Mouse (Mus musculus): ENCODE results near the gene Sept9. TPM values are rescaled to one million over a fixed set of nuclear protein-coding genes. Genes with fewer than 3 reads are reported as not detected.

The Sept9 gene
- polyA plus RNA-seq, 1 experiment: 12.2 TPM

- Histone ChIP-seq H3K4me1 (ENCODE audit: control insufficient read depth, insufficient read depth, low read length) (peaks cover 15% of the 10 kb centered on the region), H3K4me3 (ENCODE audit: control insufficient read depth, low read depth, low read length) (no peak overlapping the region), H3K27me3 (ENCODE audit: control insufficient read depth, insufficient read depth, low read length) (no peaks in the 10 kb centered on the region), H3K27ac (ENCODE audit: control insufficient read depth, insufficient read depth, low read depth, low read length) (no peak overlapping the region), H3K36me3 (ENCODE audit: control insufficient read depth, insufficient read depth, low read length) (no peaks in the 10 kb centered on the region)
- TF ChIP-seq POLR2A (IDR thresholded peaks at IDR 0.05; ENCODE audit: control insufficient read depth, low read depth, low read length): no peak
- TF ChIP-seq CTCF (IDR thresholded peaks at IDR 0.05; ENCODE audit: control insufficient read depth, insufficient read depth, insufficient replicate concordance, low read depth, low read length): no peak
These were observed 50.8 kb downstream of the Sept9 start for GRCm38 (mm10) chr11:117249985-117250928.

DNA sequence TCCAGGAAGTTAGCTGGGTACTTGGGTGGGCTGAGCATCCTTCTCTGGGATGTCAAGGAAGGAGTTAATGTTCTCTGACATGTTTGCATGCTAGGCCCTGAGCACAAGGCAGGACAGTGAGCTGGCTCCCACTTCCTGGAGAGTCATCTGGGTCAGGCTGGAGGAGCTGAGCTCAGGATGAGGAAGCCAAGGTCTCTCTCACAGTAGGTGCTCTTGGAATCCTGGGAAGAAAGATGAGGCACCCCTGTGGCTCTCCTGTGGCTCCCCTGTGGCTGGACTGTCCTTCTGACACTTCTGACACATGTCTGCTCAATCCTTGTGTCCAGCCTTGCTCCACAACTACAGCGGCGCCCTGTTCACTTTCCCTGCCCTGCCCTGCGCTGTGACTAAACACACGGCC is 52.3 kb downstream of the Sept9 start:
- Histone ChIP-seq H3K27me3 (ENCODE audit: control insufficient read depth, insufficient read depth, low read length) (no peaks in the 10 kb centered on the region), H3K36me3 (ENCODE audit: control insufficient read depth, insufficient read depth, low read length) (no peaks in the 10 kb centered on the region), H3K4me3 (ENCODE audit: control insufficient read depth, low read depth, low read length) (no peak overlapping the region), H3K27ac (ENCODE audit: control insufficient read depth, insufficient read depth, low read depth, low read length) (no peak overlapping the region), H3K4me1 (ENCODE audit: control insufficient read depth, insufficient read depth, low read length) (peaks cover 15% of the 10 kb centered on the region)
- TF ChIP-seq POLR2A (IDR thresholded peaks at IDR 0.05; ENCODE audit: control insufficient read depth, low read depth, low read length): no peak
- TF ChIP-seq CTCF (IDR thresholded peaks at IDR 0.05; ENCODE audit: control insufficient read depth, insufficient read depth, insufficient replicate concordance, low read depth, low read length): no peak

DNA sequence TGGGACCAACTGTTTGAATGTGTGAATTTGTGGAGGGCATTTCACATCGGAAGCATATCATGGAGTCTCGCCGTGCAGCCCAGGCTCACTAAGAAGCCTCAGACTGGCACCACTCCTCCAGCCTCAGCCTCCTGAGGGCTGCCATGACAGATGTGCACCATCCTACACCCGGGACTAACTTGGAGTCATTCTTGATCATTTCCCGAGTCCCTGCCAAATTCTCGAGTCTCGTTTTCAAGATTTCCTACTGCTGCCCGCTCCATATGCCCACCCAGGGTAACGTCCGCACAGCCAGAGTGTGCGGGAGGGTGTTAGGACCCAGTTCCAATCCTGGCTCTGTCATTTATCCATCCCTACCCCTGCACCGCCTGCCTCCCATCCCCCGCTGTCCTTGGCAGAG is 53.4 kb downstream of the Sept9 start:
- Histone ChIP-seq H3K27me3 (ENCODE audit: control insufficient read depth, insufficient read depth, low read length) (no peaks in the 10 kb centered on the region), H3K27ac (ENCODE audit: control insufficient read depth, insufficient read depth, low read depth, low read length) (no peak overlapping the region), H3K4me1 (ENCODE audit: control insufficient read depth, insufficient read depth, low read length) (peaks cover 15% of the 10 kb centered on the region)

DNA sequence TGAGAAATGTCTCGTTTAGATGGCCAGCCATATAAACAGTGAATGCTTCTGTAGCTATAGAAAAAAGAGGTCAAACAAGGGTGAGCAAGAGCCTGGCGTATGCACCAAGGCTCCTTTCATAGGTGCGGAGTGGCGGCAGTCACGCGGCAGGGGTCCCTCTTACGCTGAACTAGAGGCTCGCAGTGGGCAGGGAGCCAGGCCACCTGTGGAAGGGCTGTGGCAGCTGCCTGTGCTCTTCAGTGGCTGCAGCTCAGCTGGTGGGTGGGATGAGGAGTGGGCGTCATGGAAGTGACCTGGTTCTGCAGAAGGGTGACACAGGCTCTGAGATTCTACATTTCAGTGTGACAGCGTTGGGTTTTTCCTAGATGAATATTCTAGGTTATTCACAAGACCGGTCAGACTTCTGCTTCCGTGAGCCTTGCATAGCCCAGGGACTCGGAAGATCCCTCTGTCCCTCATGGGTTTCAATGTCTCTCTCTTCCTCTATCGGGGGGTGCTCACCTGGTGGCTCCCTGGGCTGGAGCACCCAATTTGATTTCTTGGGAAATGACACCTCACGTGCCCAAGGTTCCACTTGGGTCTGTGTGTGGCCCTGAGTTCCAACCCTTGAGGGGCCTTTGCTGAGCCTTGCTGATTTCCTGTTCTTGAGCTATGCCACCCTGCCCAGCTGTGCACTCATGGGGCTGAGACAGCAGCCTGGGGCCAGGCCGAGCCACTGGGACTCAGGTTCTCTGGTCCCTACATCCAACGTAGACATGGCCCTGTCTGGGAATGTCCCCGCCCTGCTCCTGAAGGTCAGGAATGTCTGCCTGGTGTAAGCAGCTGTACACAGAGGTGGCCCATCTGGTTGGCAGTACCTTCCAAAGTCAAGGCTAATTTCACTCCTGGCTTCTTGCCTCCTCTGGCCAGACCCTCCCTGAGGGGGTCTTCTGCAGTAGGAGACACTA is 55.0 kb downstream of the Sept9 start:
- no peak for TF ChIP-seq POLR2A (IDR thresholded peaks at IDR 0.05; ENCODE audit: control insufficient read depth, low read depth, low read length)
- no peak for TF ChIP-seq CTCF (IDR thresholded peaks at IDR 0.05; ENCODE audit: control insufficient read depth, insufficient read depth, insufficient replicate concordance, low read depth, low read length)
- H3K36me3 ChIP-seq (ENCODE audit: control insufficient read depth, insufficient read depth, low read length): no peaks in the 10 kb centered on the region
- H3K4me3 ChIP-seq (ENCODE audit: control insufficient read depth, low read depth, low read length): no peak overlapping the region
- H3K4me1 ChIP-seq (ENCODE audit: control insufficient read depth, insufficient read depth, low read length): peaks cover 7% of the 10 kb centered on the region
- no peaks in the 10 kb centered on the region for H3K27me3 ChIP-seq (ENCODE audit: control insufficient read depth, insufficient read depth, low read length)
- H3K27ac ChIP-seq (ENCODE audit: control insufficient read depth, insufficient read depth, low read depth, low read length): no peak overlapping the region

More for the DNA sequence above, 53.4 kb downstream of the Sept9 start:
- TF ChIP-seq CTCF (IDR thresholded peaks at IDR 0.05; ENCODE audit: control insufficient read depth, insufficient read depth, insufficient replicate concordance, low read depth, low read length) (no peak), POLR2A (IDR thresholded peaks at IDR 0.05; ENCODE audit: control insufficient read depth, low read depth, low read length) (no peak)
- no peaks in the 10 kb centered on the region for H3K36me3 ChIP-seq (ENCODE audit: control insufficient read depth, insufficient read depth, low read length)
- no peak overlapping the region for H3K4me3 ChIP-seq (ENCODE audit: control insufficient read depth, low read depth, low read length)

- Histone ChIP-seq H3K27ac (ENCODE audit: control insufficient read depth, insufficient read depth, low read depth, low read length) (no peak overlapping the region), H3K4me1 (ENCODE audit: control insufficient read depth, insufficient read depth, low read length) (peaks cover 6% of the 10 kb centered on the region)
These were observed 55.6 kb downstream of the Sept9 start for GRCm38 (mm10) chr11:117255108-117255489.

DNA sequence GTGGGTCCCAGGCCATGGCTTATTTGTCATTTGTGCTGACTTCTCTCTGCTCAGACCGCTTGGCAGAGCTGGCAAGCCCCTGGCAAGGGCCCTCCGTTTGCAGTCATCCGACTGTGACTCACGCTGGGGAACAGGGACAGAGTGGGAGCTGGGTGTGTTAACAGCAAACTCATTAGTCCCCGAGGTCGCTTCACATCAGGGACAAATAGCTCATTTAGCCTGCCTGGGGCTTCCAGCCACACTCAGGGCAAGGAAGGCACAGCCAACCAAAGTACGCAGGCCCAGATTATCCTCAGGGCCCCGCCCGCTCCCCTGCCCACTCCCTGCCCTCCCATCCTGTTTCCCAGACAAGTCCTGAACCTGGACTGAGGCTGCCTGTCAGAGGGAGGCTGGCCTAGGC is 56.6 kb downstream of the Sept9 start:
- H3K36me3 ChIP-seq (ENCODE audit: control insufficient read depth, insufficient read depth, low read length): no peaks in the 10 kb centered on the region
- peaks cover 2% of the 10 kb centered on the region; the same call in 1 of the 2 replicates for H3K4me1 ChIP-seq (ENCODE audit: control insufficient read depth, insufficient read depth, low read length)
- H3K27ac ChIP-seq (ENCODE audit: control insufficient read depth, insufficient read depth, low read depth, low read length): no peak overlapping the region
- TF ChIP-seq CTCF (IDR thresholded peaks at IDR 0.05; ENCODE audit: control insufficient read depth, insufficient read depth, insufficient replicate concordance, low read depth, low read length) (no peak), POLR2A (IDR thresholded peaks at IDR 0.05; ENCODE audit: control insufficient read depth, low read depth, low read length) (no peak)
- no peaks in the 10 kb centered on the region for H3K27me3 ChIP-seq (ENCODE audit: control insufficient read depth, insufficient read depth, low read length)
- no peak overlapping the region for H3K4me3 ChIP-seq (ENCODE audit: control insufficient read depth, low read depth, low read length)

More at GRCm38 (mm10) chr11:117255108-117255489, 55.6 kb downstream of the Sept9 start:
- TF ChIP-seq POLR2A (IDR thresholded peaks at IDR 0.05; ENCODE audit: control insufficient read depth, low read depth, low read length): no peak
- Histone ChIP-seq H3K27me3 (ENCODE audit: control insufficient read depth, insufficient read depth, low read length) (no peaks in the 10 kb centered on the region), H3K4me3 (ENCODE audit: control insufficient read depth, low read depth, low read length) (no peak overlapping the region), H3K36me3 (ENCODE audit: control insufficient read depth, insufficient read depth, low read length) (no peaks in the 10 kb centered on the region)

DNA sequence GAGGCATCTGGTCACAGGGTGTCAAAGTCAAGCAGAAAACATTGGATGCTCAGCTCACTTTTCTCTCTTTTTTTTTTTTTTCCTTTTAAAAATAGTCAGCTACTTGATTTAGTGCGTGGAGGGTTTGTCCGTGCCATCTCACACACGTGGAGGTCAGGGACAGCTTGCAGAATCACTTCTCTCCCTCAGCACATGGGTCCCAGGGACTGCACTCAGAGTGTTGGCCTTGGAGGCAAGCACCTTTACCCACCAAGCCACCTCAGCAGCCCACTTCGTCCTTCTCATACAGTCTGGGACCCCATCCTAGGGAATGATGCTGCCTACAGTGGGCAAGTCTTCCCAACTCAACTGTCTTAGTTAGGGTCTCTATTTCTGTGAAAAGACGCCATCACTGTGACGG is 57.4 kb downstream of the Sept9 start:
- no peak overlapping the region for H3K4me3 ChIP-seq (ENCODE audit: control insufficient read depth, low read depth, low read length)
- no peak overlapping the region for H3K27ac ChIP-seq (ENCODE audit: control insufficient read depth, insufficient read depth, low read depth, low read length)
- H3K36me3 ChIP-seq (ENCODE audit: control insufficient read depth, insufficient read depth, low read length): no peaks in the 10 kb centered on the region
- peaks cover 2% of the 10 kb centered on the region; the same call in 1 of the 2 replicates for H3K4me1 ChIP-seq (ENCODE audit: control insufficient read depth, insufficient read depth, low read length)
- H3K27me3 ChIP-seq (ENCODE audit: control insufficient read depth, insufficient read depth, low read length): no peaks in the 10 kb centered on the region
- TF ChIP-seq CTCF (IDR thresholded peaks at IDR 0.05; ENCODE audit: control insufficient read depth, insufficient read depth, insufficient replicate concordance, low read depth, low read length) (no peak), POLR2A (IDR thresholded peaks at IDR 0.05; ENCODE audit: control insufficient read depth, low read depth, low read length) (no peak)
